Mouse (Mus musculus) spleen, adult 18-20 months (tissue): ENCODE measurements around the gene Lif.

Source experiments
- DNase-seq, 2 experiments: peaks; one replicate each; pipeline ENCODE4 v3.0.0; 2022; ENCODE audit warnings: mixed read lengths in 2 of 2

The Lif gene

DNA sequence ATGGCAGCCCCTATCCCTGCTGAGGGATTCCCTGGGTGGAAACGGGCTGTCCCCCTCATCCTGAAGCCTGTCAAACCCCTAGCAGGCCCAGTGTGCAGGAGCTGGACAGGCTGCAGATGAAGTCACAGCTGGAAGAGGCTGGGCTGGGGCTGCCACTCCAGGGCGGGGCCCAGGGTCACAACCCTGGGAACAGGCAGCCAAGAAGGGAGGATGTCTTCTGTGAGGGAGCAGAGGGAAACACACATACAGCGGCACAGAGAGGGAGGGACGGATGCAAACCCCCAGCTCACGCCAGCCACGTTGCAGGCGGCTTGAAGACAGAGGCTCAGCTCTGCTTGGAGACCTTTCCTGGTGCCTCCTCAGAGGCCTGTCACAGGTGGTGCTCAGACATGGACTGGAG, 6.7 kb downstream of the Lif start:
- no peak for DNase-seq

- DNase-seq, result peak in 1 of 2 experiments; percentile 50
Observed at GRCm38 (mm10) chr11:4266271-4267201, 9.2 kb downstream of the Lif start.

GRCm38 (mm10) chr11:4267202-4267578, 9.8 kb downstream of the Lif start:
- DNase-seq, result no peak

DNA sequence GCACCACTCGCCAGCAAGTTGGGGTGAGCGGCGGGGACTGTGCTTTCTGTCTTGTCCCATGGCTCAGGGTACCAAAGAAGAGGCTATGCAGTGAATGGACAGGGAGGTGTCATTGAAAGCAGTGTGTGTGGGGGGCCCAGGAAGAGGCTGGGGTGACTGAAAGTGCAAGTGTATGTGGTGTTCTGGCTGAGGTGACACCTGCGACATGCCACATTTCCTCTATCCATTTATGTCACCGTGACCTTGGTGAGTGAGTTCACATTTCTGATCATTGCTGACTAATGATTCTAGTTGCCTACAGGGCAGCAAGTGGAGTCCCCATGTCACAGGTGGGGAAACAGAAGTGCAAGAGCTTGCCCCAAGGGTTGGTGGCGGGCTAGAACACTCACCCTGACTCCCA, 11.1 kb downstream of the Lif start:
- no peak for DNase-seq

GRCm38 (mm10) chr11:4270744-4271459, 13.5 kb downstream of the Lif start:
- no peak for DNase-seq

GRCm38 (mm10) chr11:4271544-4271943, 14.2 kb downstream of the Lif start:
- DNase-seq, result no peak

- no peak for DNase-seq
Observed at GRCm38 (mm10) chr11:4276411-4276861, 19.1 kb downstream of the Lif start.

GRCm38 (mm10) chr11:4279909-4280308, 22.6 kb downstream of the Lif start:
- no peak for DNase-seq

GRCm38 (mm10) chr11:4281852-4282251, 24.5 kb downstream of the Lif start:
- DNase-seq, result no peak

GRCm38 (mm10) chr11:4283627-4284026, 26.3 kb downstream of the Lif start:
- no peak for DNase-seq

- DNase-seq, result peak in 1 of 2 experiments; percentile 34
Observed at GRCm38 (mm10) chr11:4289280-4289679, 31.9 kb downstream of the Lif start.

DNA sequence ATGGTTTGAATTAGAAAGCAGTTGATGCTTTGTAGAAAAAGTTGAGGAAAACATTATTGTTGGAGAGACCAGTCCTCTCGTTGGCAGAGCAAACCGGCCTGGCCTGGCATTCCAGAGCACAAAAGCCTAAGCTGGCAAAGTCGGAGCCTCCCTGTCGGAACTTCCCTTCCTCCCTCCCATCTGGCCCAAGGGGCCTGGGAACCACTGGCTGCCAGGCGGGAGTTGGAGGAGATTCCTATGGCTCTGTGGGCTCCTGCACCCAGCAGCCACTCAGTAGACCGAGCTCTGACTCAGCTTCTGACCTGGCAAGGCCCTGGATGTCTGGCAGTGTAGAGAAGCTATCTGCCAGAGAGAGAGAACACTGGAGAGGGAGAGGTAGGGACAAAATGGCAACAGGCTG, 34.3 kb downstream of the Lif start:
- DNase-seq, result no peak

DNA sequence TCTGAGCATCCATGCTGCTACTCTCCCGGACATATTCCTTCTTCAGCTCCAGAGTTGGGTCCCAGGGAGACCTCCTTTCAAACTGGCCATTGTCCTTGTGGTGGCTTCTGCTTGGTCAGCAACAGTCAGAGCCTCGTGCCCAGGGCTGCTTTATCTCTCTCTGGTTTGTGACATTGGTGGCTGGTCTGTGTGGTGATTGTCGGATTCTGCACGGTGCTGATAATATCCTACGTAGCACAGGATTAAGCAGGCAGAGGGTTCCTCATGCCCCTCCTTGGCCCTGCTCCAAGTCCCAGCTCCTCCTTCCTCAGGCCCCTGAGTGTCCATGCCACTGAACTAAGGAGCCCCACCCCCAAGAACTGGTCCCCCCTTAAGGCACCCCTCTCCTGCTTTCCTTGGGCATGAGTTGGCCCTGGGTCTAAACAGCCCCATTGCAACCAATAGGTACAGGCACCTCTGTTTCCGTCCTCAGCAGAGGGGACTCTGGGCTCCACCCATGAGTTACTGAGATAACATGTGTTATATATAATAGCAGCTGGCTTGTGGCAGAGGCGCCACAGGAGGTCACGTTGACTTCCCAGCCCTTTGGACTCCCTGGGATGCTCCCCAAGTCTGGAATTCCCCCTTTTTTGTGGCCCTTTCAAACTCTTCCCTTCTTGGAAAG, 35.0 kb downstream of the Lif start:
- DNase-seq, result no peak

DNA sequence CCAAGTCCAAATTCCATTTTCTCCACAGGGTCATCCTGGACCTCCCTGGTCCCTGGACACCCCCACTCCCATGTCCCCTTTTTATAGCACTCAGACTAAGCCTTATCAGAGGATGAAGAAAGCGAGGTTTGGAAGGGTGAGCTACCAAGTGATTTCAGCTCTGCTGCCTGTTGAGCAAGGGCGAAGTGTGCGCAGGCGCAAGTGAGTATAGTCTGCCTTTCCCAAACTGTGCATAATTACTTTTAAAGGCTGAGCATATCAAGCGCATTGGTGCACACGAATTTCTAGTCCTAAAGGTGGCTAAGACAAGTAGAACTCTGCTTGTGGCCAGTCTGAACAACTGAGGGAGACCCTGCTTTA, 35.5 kb downstream of the Lif start:
- no peak for DNase-seq

- DNase-seq, result no peak
Observed at GRCm38 (mm10) chr11:4293481-4293880, 36.1 kb downstream of the Lif start.

GRCm38 (mm10) chr11:4294047-4294446, 36.7 kb downstream of the Lif start:
- DNase-seq, result no peak

DNA sequence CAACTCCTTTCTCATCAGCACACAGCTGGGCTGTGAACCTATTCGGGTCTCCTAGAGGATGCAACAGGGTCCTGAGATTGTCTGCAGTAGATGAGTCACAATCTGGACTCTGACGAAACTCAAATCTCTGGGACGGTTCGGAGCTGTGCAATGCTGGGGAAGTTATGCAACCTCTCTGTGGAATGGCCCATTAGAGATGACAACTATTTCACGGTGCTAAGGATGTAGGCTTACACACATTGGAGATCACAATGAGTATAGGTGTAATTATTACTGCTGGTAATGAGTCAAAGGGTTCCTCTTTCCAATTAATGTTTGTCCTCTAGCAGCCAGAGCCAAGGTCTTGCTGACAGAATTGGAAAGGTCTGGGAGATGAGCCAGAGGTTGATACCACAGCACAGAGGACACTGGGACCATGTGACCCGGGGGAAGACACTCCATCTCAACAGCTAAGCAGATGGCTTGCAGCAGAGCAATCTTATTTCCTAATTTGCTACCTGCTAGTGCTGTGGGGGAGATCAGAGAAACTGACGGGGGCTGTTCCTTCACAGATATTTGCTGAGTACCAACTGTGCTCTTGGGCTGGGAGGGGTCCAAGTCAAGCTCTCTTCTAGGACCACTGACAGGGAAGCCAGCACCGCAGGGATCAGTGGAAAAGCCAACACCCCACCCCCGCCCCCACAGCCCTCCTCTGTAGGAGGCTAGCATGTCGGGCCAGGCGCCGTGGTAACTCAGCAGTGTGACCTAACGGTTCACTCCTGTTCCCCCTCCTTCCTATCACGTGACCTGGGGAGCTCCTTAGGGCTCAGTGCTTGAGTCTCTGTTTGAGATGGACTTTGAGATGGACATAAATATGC, 37.4 kb downstream of the Lif start:
- DNase-seq, result no peak

- no peak for DNase-seq
Observed at GRCm38 (mm10) chr11:4296610-4297275, 39.4 kb downstream of the Lif start.

GRCm38 (mm10) chr11:4297753-4298152, 40.4 kb downstream of the Lif start:
- no peak for DNase-seq

DNA sequence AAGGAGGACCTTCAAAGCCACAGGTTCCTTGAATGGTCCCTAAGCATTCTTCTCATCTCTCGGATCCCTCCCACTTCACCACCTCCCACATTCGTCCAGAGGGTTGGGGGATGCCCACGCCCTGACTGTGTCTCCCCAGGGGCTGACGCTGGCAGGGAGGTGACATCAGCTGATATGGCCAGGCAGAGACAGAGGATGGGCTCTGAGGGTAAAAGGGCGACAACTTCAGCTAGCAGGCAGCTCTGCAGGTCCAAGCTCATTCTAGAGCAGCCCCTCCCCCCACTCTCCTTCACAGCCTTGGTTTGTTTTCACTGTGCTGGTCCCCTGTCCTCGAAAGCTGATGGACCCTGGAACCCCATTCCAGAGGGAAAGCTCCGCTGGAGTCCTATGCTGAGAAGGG, 41.3 kb downstream of the Lif start:
- DNase-seq, result no peak

- DNase-seq, result no peak
Observed at GRCm38 (mm10) chr11:4299191-4299590, 41.8 kb downstream of the Lif start.
